Mouse (Mus musculus): ENCODE measurements at regions not wholly inside any gene's neighbourhood (a gene's known extent, or its start where the extent isn't known, plus 50 kb on each side); places are given as distances from the start of the nearest gene placed in this dataset.

GRCm38 (mm10) chr3:56272587-56272986 lies 89.1 kb upstream of the Nbea start:
- Histone ChIP-seq H3K79me3 (ENCODE audit: low read depth) (no peaks in the 10 kb centered on the region), H3K79me2 (ENCODE audit: control insufficient read depth, insufficient read depth) (no peaks in the 10 kb centered on the region), H3ac (ENCODE audit: control insufficient read depth, insufficient read length, low read depth) (no peak overlapping the region), H3K36me3 (ENCODE audit: control insufficient read depth, insufficient read depth) (no peaks in the 10 kb centered on the region), H3K4me3 (ENCODE audit: insufficient read depth, poor library complexity, severe bottlenecking) (no peak overlapping the region), H3K27me3 (ENCODE audit: control insufficient read depth, insufficient read depth, insufficient read length) (no peaks in the 10 kb centered on the region)
- no peak for TF ChIP-seq FOSL1 (IDR thresholded peaks at IDR 0.05; ENCODE audit: insufficient read depth, low read length, poor library complexity, severe bottlenecking)
- no peak for TF ChIP-seq MAX (IDR thresholded peaks at IDR 0.05)
- no peak for TF ChIP-seq USF1 (IDR thresholded peaks at IDR 0.05; ENCODE audit: low read depth)
- no peak for TF ChIP-seq MYOD1 (IDR thresholded peaks at IDR 0.05; ENCODE audit: control insufficient read depth, insufficient read length, low read depth)
- TF ChIP-seq CEBPB (IDR thresholded peaks at IDR 0.05; ENCODE audit: low read depth) = no peak
- no peak for TF ChIP-seq CTCF (IDR thresholded peaks at IDR 0.05; ENCODE audit: control insufficient read depth, insufficient read depth, insufficient read length)
- TF ChIP-seq MYOG (IDR thresholded peaks at IDR 0.05; ENCODE audit: control insufficient read depth, extremely low read depth, insufficient read length) = no peak

GRCm38 (mm10) chr3:56270241-56270830 lies 86.8 kb upstream of the Nbea start:
- Histone ChIP-seq H3K79me2 (ENCODE audit: control insufficient read depth, insufficient read depth) (no peaks in the 10 kb centered on the region), H3ac (ENCODE audit: control insufficient read depth, insufficient read length, low read depth) (peak overlapping the region; percentile 23), H3K4me3 (ENCODE audit: insufficient read depth, poor library complexity, severe bottlenecking) (no peak overlapping the region), H3K36me3 (ENCODE audit: control insufficient read depth, insufficient read depth) (no peaks in the 10 kb centered on the region), H3K79me3 (ENCODE audit: low read depth) (no peaks in the 10 kb centered on the region), H3K27me3 (ENCODE audit: control insufficient read depth, insufficient read depth, insufficient read length) (no peaks in the 10 kb centered on the region)
- no peak for TF ChIP-seq CEBPB (IDR thresholded peaks at IDR 0.05; ENCODE audit: low read depth)
- TF ChIP-seq MYOG (IDR thresholded peaks at IDR 0.05; ENCODE audit: control insufficient read depth, extremely low read depth, insufficient read length) = no peak
- TF ChIP-seq FOSL1 (IDR thresholded peaks at IDR 0.05; ENCODE audit: insufficient read depth, low read length, poor library complexity, severe bottlenecking) = peak; percentile 6
- no peak for TF ChIP-seq CTCF (IDR thresholded peaks at IDR 0.05; ENCODE audit: control insufficient read depth, insufficient read depth, insufficient read length)

- Histone ChIP-seq H3K4me3 (ENCODE audit: insufficient read depth, poor library complexity, severe bottlenecking) (no peak overlapping the region), H3K27me3 (ENCODE audit: control insufficient read depth, insufficient read depth, insufficient read length) (no peaks in the 10 kb centered on the region), H3K79me2 (ENCODE audit: control insufficient read depth, insufficient read depth) (no peaks in the 10 kb centered on the region), H3K36me3 (ENCODE audit: control insufficient read depth, insufficient read depth) (no peaks in the 10 kb centered on the region), H3ac (ENCODE audit: control insufficient read depth, insufficient read length, low read depth) (no peak overlapping the region), H3K79me3 (ENCODE audit: low read depth) (no peaks in the 10 kb centered on the region)
- TF ChIP-seq MYOD1 (IDR thresholded peaks at IDR 0.05; ENCODE audit: control insufficient read depth, insufficient read length, low read depth) = no peak
- TF ChIP-seq FOSL1 (IDR thresholded peaks at IDR 0.05; ENCODE audit: insufficient read depth, low read length, poor library complexity, severe bottlenecking) = peak; percentile 78
These were observed 78.5 kb upstream of the Nbea start for GRCm38 (mm10) chr3:56261800-56262561.

- Histone ChIP-seq H3K4me3 (ENCODE audit: insufficient read depth, poor library complexity, severe bottlenecking) (no peak overlapping the region), H3K27me3 (ENCODE audit: control insufficient read depth, insufficient read depth, insufficient read length) (no peaks in the 10 kb centered on the region), H3ac (ENCODE audit: control insufficient read depth, insufficient read length, low read depth) (no peak overlapping the region), H3K79me2 (ENCODE audit: control insufficient read depth, insufficient read depth) (no peaks in the 10 kb centered on the region), H3K79me3 (ENCODE audit: low read depth) (no peaks in the 10 kb centered on the region), H3K36me3 (ENCODE audit: control insufficient read depth, insufficient read depth) (no peaks in the 10 kb centered on the region)
- TF ChIP-seq MAX (IDR thresholded peaks at IDR 0.05) = no peak
These were observed 72.8 kb upstream of the Nbea start for GRCm38 (mm10) chr3:56256271-56256670.

GRCm38 (mm10) chr3:56244370-56244769 lies 60.9 kb upstream of the Nbea start:
- H3ac ChIP-seq (ENCODE audit: control insufficient read depth, insufficient read length, low read depth) = no peak overlapping the region
- H3K4me3 ChIP-seq (ENCODE audit: insufficient read depth, poor library complexity, severe bottlenecking) = no peak overlapping the region
- no peaks in the 10 kb centered on the region for H3K79me2 ChIP-seq (ENCODE audit: control insufficient read depth, insufficient read depth)
- H3K79me3 ChIP-seq (ENCODE audit: low read depth) = no peaks in the 10 kb centered on the region
- no peaks in the 10 kb centered on the region for H3K27me3 ChIP-seq (ENCODE audit: control insufficient read depth, insufficient read depth, insufficient read length)
- TF ChIP-seq CTCF (IDR thresholded peaks at IDR 0.05; ENCODE audit: control insufficient read depth, insufficient read depth, insufficient read length) = no peak
- no peak for TF ChIP-seq MYOD1 (IDR thresholded peaks at IDR 0.05; ENCODE audit: control insufficient read depth, insufficient read length, low read depth)
- no peak for TF ChIP-seq MYOG (IDR thresholded peaks at IDR 0.05; ENCODE audit: control insufficient read depth, extremely low read depth, insufficient read length)
- no peak for TF ChIP-seq MAX (IDR thresholded peaks at IDR 0.05)
- TF ChIP-seq CEBPB (IDR thresholded peaks at IDR 0.05; ENCODE audit: low read depth) = no peak
- TF ChIP-seq USF1 (IDR thresholded peaks at IDR 0.05; ENCODE audit: low read depth) = no peak
- no peak for TF ChIP-seq FOSL1 (IDR thresholded peaks at IDR 0.05; ENCODE audit: insufficient read depth, low read length, poor library complexity, severe bottlenecking)
- H3K36me3 ChIP-seq (ENCODE audit: control insufficient read depth, insufficient read depth) = no peaks in the 10 kb centered on the region

GRCm38 (mm10) chr3:56238228-56238627 lies 54.7 kb upstream of the Nbea start:
- H3K79me3 ChIP-seq (ENCODE audit: low read depth) = no peaks in the 10 kb centered on the region
- H3ac ChIP-seq (ENCODE audit: control insufficient read depth, insufficient read length, low read depth) = no peak overlapping the region
- TF ChIP-seq CTCF (IDR thresholded peaks at IDR 0.05; ENCODE audit: control insufficient read depth, insufficient read depth, insufficient read length) (no peak), USF1 (IDR thresholded peaks at IDR 0.05; ENCODE audit: low read depth) (no peak), MYOG (IDR thresholded peaks at IDR 0.05; ENCODE audit: control insufficient read depth, extremely low read depth, insufficient read length) (no peak), MYOD1 (IDR thresholded peaks at IDR 0.05; ENCODE audit: control insufficient read depth, insufficient read length, low read depth) (no peak), CEBPB (IDR thresholded peaks at IDR 0.05; ENCODE audit: low read depth) (no peak), MAX (IDR thresholded peaks at IDR 0.05) (no peak), FOSL1 (IDR thresholded peaks at IDR 0.05; ENCODE audit: insufficient read depth, low read length, poor library complexity, severe bottlenecking) (no peak)
- no peaks in the 10 kb centered on the region for H3K36me3 ChIP-seq (ENCODE audit: control insufficient read depth, insufficient read depth)
- no peaks in the 10 kb centered on the region for H3K79me2 ChIP-seq (ENCODE audit: control insufficient read depth, insufficient read depth)
- no peak overlapping the region for H3K4me3 ChIP-seq (ENCODE audit: insufficient read depth, poor library complexity, severe bottlenecking)
- H3K27me3 ChIP-seq (ENCODE audit: control insufficient read depth, insufficient read depth, insufficient read length) = no peaks in the 10 kb centered on the region
